Mouse (Mus musculus): ENCODE measurements at regions not wholly inside any gene's neighbourhood (a gene's known extent, or its start where the extent isn't known, plus 50 kb on each side); places are given as distances from the start of the nearest gene placed in this dataset.

GRCm38 (mm10) chr12:35724132-35724531 lies 189.3 kb upstream of the Ahr start:
- DNase-seq (ENCODE audit: low read depth, low spot score), result no peak

DNA sequence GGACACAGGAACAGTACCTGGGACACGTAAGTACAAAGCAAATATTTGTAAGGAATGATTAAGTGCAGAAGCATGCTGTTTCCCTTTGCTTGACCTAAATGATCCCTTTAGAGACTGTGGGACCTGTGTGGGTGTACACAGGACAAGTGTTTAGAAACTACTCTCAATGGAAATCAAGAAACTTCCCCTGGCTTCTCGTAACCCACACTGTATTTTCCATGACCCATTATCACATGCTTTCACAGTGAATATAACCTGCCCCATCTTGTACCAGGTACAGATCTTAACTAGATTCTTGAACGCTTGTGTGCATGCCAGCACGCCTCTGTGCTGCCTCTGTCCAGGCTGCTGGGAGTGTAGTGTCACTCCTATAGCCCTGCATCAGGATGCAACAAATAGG lies 177.8 kb upstream of the Ahr start:
- DNase-seq (ENCODE audit: low read depth, low spot score), result no peak

GRCm38 (mm10) chr12:35711549-35712070 lies 176.8 kb upstream of the Ahr start:
- DNase-seq (ENCODE audit: low read depth, low spot score), result no peak

DNA sequence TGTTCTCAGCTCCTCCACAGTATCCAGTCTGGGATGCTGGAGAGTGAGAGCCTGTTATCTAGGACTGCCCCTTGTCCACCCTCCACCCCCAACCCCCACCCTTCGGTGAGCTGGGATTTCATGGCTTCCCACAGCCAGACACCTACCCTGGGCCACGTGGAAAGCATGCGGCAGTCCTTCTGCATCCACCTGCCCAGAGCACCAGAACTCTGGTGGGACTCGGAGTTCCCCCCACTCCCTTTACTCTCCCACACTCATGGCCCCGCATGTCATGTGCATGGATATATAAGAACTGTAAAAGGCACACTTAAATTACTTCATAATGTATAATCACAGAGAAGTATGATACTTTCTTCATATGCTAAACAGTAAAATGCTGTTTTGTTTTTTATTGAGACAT lies 175.5 kb upstream of the Ahr start:
- no peak for DNase-seq (ENCODE audit: low read depth, low spot score)

GRCm38 (mm10) chr12:35703479-35703878 lies 168.6 kb upstream of the Ahr start:
- DNase-seq (ENCODE audit: low read depth, low spot score), result no peak

- DNase-seq (ENCODE audit: low read depth, low spot score), result peak; percentile 10
These were observed 167.8 kb upstream of the Ahr start for GRCm38 (mm10) chr12:35702674-35703073.

DNA sequence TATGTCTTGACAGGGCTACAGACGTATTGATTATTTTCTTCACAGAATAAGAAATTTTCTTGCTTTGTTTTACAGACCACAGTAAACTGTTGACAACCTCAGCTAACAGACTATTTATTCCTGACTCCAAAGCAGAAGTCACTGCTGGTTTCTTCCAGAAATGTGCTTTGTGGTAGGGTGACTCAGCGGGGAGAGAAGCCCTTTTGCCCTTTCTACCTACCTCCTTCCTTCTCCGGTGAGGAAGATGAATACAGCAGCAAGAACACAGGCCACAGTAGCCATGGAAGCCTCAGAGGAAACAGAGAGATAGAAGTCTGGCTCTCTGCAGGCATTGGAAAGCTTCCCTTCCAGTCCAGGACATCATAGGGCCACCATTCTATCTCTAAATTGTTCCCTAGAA lies 159.4 kb upstream of the Ahr start:
- no peak for DNase-seq (ENCODE audit: low read depth, low spot score)

DNA sequence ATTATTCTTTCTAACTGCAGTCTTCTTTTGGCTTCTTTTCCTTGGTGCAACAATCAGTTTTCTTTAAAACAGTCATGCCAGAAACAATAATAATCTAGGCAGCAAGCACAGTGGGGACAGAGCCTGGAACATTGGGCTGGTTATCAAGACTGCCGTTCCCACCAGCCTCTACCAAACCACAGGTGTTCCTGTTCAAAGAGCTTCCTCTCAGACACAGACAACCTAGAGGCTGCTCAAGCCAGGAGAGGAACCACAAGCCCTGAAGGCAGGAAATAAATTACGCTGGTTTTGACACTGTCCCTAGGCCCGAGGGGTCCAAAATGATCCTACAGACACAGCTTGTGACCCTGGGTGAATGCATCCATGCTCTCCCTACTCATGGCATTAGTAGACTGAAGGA lies 156.1 kb upstream of the Ahr start:
- DNase-seq (ENCODE audit: low read depth, low spot score), result no peak

DNA sequence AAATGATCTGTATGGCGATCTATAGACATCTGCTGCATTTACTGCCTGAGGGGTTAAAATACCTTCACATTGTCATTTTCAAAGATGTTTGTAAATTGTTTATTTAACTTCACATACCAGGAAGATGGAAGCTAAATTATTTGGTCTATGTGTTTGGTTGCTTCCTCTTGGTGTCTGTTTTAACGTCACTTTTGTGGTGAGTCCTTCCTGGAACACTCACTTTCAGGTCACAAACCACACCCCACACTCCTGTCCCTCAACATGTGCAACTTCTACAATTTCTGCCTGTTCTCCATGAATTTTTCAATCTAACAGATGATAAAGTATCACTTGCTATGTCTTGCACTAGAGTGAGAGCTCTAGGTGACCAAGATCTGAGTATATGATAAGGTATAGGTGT lies 151.4 kb upstream of the Ahr start:
- no peak for DNase-seq (ENCODE audit: low read depth, low spot score)

GRCm38 (mm10) chr12:35685189-35685588 lies 150.4 kb upstream of the Ahr start:
- DNase-seq (ENCODE audit: low read depth, low spot score), result peak; percentile 16

DNA sequence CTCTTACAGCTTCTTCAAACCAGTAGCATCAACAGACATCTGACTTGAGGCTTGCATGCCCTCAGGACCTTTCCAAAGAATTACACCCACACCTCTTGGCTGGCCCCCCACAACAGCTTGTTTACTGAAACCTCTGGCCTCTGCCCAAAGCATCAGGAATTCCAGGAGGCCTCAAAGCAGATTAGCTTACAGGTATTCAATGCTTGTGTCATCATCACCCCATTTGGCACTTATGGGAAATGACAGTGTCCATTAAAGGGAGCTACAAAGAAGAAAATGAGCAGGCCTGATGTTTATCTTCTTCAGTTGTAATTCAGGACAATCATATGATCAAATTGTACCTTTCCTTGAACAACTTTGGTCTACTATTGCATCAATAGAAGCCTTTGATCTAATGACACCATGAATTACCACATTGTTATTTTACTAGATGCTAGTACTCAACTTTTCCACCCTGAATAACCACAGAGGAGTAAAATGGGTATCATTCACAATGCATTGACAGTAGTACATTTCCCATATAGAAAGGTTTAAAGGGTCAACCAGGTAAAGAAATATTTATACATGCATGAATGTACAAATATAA lies 147.1 kb upstream of the Ahr start:
- no peak for DNase-seq (ENCODE audit: low read depth, low spot score)

DNA sequence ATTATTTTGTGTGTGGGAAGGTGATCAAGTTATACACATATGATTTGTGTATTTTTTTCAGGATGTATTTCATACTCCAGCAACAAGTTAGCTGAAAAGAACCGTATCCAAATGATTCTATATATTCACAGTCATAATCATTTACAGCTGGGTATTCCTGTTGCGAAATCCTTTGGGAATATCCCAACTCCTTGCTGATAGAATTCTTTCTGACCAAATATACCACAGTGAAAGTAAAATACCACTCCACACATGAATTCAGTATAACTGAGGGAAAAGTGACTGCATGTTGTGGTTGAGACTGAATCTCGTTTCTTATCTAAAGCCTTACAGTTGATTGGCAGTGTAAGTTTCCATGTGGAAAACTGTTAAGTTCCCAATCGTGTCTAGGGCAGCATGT lies 145.1 kb upstream of the Ahr start:
- no peak for DNase-seq (ENCODE audit: low read depth, low spot score)

DNA sequence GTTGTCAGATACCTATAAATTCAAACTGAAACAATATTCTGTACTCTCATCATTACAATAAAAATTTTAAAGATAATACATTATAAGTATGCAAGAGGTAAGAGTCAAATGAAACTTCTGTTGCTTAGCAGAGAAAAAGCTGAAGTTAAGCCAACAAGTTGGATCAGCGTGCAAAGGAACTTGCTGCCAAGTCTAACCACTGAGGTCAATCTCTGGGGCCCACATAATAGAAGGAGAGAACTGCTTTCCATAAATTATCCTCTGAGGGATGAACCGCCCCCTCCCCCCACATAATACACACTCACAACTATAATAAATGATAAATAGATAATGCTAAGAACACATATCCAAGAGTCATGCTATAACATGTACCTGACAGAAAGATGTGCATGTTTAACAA lies 144.2 kb upstream of the Ahr start:
- no peak for DNase-seq (ENCODE audit: low read depth, low spot score)

GRCm38 (mm10) chr12:35674487-35674886 lies 139.6 kb upstream of the Ahr start:
- peak; percentile 70 for DNase-seq (ENCODE audit: low read depth, low spot score)

GRCm38 (mm10) chr12:35670980-35671379 lies 136.1 kb upstream of the Ahr start:
- DNase-seq (ENCODE audit: low read depth, low spot score), result no peak

DNA sequence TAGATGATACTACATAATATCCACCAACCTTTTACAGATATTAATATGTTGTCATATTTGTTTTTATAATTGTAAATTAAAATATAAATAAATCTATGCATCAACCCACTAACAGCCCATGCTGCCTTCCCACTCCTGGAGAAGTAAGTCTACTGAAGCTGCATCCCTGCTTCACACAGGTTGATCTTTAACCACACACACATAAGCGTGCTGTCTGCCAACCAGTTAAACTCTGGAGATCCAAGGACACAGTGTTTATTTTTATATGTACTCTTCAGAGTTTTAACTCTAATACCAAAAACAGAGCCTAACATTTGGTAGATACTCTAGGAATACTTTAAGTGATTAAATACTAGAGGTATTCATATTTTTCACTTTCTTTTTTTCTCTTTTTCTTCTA lies 133.9 kb upstream of the Ahr start:
- no peak for DNase-seq (ENCODE audit: low read depth, low spot score)

DNA sequence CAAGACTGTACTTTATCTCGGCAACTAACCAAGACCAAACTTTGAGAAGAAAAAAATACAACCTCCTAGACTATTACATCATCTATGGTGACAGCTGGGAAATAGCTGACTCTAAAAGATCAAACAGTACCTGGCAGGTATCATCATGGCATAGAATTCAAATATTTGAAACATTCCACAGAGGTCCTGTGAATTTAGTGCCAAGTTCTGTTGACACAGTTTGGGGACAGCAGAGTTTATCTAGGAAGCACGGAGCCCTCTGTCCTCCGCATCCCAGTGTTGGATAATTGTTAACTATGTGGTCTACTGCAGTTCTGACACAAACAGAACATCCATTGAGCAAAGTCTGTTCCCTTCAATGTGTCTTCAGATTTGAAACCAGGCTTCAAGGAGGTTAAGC lies 132.9 kb upstream of the Ahr start:
- no peak for DNase-seq (ENCODE audit: low read depth, low spot score)

- DNase-seq (ENCODE audit: low read depth, low spot score), result no peak
These were observed 132.4 kb upstream of the Ahr start for GRCm38 (mm10) chr12:35667218-35667617.

DNA sequence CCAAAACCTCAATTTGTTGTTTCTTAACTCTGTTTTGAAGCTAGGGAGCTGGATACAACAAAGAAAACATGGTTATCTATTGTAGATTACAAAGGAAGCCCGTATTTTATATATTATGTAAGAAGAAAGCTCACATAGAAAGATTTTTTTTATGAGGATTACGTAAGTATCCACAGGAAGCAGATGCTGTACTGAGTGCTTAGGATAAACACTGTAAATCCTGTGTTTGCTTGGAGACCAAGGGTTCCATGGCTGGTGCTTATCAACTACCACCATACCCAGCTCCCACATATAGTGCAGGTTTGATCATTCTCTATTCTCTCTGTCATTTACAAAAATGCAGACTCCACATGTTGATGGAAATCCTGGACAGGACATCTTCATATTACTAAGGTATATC lies 131.2 kb upstream of the Ahr start:
- DNase-seq (ENCODE audit: low read depth, low spot score), result no peak

DNA sequence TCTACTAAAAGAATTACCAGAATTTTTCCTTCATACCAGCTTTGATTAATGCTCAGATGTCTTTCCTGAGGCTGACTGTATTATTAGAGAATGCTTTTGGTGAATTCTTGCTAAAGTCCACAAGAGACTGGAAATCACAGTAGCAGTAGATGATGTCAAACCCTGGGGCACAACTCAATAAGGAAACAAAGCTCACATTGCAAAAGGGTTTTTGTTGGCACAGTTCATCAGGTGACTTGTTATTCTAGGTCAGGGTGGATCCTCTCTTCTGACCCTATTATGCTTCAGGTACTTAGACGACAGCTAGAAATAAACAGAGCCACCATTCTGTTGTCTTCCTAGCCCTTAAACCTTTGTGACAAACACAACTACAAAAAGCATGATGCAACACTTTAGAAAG lies 128.2 kb upstream of the Ahr start:
- DNase-seq (ENCODE audit: low read depth, low spot score), result no peak

DNA sequence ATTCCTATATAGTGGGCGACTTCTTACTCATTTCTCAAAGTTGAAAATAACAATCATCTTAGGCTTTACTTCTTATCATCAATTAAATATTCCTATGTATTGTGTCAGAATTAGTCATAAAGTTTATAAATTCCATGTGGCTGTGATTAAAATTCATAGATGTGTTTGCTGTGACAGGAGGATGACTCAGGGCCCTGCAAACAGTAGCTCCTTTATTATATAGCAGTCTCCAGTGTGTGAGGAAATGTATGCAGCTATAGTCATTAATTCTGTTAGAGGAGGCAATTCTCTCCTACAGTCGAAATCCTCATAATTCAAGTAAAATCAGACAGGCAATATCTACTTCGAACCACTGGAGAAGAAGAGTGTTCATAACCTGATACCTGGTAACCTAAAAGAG lies 121.7 kb upstream of the Ahr start:
- DNase-seq (ENCODE audit: low read depth, low spot score), result peak; percentile 20

GRCm38 (mm10) chr12:35649772-35650171 lies 114.9 kb upstream of the Ahr start:
- DNase-seq (ENCODE audit: low read depth, low spot score), result no peak

DNA sequence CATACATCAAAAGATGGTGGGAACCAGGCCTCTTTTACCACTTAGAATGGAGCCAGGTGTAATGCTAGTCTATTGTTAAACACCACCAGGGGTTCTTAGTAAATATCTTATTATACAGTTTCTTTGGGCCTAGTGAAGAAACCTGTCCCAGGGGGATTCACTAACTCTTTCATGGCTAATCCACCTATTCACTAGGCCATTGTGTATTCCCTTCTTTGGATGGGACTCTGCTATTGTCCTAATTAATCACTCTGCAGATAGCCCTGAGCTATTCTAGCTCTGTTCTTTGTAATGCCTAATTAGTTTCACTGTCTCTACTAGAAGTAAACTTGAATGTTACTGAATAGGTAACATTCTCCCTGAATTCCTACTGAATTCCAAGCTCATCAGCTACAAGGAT lies 107.6 kb upstream of the Ahr start:
- DNase-seq (ENCODE audit: low read depth, low spot score), result no peak

GRCm38 (mm10) chr12:35641741-35642140 lies 106.9 kb upstream of the Ahr start:
- no peak for DNase-seq (ENCODE audit: low read depth, low spot score)

All from brain, adult 2 months (tissue).